Mouse (Mus musculus): Measurements from ENCODE around the gene Aff4.

The Aff4 gene

DNA sequence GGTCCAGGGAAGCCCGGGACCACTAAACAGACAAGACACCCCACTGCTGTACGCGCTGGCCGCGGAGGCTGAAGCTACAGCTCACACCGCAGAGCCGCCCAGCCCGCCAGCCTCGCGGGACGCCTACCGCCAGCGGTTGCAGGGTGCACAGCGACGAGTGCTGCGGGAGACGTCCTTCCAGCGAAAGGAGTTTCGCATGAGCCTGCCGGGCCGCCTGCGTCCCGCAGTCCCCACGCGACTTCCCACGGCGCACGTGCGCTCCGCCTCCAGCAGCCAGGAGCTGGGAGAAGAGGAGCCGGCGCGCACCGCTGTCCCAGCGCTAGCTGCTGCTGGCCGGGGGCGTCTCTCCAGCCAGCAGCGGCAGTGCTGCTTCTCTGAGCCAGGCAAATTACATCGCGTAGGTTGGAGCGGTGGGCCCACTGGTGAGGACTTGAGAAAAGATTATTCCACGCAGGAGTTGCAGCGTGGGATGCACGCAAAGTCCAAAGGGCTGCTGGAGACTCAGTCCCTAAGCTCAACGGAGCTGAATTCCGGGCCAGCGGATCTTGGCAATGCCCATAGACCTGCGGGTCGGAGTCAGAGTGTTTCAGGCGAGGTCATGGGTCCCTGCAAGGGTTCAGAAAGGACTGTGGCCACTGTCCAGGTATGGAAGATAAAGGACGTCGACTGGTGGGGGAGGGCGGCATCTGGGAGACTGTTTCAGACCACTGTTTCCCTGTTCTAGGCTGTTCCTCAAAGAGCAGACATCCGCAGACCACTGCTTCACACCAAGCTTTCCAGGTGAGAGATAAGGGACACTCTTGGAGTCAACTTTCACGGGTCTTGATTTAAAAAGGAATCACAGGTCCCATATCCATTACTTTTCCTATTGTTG, 113.2 kb downstream of the Aff4 start:
- no peak for DNase-seq

DNA sequence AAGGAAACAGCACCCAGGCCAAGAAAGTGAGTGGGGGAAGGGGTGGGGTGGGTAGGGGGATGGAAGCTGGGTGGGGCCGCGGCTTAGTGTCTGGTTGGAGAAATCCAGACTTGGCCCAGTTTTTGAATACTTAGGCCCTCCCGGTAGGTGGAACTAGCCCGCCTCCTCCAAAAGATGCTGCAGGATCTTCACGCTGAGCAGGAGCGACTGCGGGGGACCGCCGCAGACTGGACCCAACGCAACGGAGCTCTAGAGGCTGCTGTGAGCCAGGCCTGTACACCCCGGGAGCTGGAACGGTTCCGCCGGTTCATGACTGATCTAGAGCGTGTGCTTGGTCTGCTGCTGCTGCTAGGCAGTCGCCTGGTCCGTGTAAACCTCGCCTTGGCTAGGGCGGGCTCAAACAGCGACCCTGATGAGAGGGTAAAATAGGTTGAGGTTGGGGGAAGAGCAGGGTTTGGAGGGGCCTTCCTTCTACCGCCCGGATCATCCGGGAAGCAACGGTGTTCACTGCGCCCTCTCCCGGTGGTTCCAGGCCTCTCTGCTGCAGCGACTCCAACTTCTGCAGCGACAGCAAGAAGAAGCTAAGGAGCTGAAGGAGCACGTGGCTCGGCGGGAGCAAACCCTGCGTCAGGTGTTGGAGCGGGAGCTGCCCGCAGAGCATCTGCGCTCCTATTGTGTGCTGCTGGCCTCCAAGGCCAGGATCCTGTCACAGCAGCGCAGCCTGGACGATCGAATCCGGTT, 115.8 kb downstream of the Aff4 start:
- DNase-seq, result peak; percentile 81

DNA sequence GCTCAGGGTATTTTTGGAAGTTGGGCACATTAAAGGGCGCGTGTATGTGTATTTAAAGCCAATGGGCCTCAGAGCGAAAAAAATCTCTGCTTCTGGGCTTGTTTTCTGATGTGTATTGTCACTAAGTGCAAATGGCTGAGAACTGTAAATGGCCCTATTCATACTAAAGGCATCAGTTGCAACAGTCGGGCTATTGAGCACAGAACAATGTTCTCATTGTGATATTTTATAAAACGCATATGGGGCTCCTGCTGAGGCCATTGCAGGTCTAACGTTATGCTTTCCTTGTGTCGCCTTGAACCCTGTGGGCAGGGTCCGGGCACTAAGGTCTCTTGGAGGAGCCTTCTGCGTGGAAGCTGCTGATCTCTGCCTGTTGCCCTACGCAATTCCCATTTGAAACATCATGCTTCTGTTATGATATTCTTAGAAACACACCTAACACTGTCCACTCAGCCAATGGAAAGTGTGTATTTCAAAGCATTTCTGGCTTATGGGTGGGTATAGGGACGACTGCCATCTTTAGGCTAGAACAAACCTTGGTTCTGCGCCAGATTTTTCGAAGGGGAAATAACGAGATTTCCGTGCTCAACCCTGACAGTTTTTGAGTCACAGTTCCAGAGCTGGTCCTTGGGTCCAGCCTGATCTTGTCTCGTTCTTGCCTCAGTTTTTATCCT, 118.8 kb downstream of the Aff4 start:
- no peak for DNase-seq

DNA sequence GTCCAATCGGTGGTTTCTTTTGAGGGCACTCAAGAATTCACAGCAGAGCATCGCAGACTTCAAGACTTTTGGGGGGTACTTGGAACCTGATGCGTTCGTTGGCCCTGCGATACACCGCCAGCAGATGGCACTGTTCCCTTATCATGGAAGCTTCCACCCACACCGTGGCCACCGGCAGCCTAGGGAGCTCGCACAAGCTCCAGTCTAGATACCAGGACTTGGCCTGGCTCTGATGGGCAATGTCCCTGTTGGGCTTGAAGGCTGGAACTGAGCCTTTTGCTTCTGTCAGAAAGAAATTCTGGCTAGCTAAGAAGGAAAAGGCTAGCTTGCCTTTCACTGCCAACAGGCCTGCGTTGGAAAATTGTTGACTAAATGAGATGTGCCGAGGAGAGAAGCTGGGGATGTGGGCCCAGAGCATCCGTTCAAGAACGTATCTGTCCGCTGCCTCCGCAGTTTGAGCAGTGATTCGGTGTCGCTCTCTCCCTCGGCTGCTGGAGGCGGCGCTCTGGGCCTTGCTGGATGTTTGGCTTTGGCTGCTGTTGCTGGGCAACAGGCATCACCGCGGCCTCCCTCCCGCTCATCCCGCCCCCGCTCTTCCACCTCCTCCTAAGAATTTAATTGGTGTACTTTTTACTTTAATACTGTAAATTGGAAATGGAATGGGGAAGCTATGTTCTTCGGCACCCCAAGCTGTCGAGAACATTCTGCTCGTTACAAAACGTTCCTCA, 119.5 kb downstream of the Aff4 start, which contains the start of gene Gm9837:
Gene Gm9837 (minus strand): TSS at position 512 of the 728 bp plus-strand sequence.
- peak; percentile 91 for DNase-seq
